Mouse (Mus musculus) midbrain, embryonic 10.5 days (tissue): ENCODE data around the gene Rpl18a. TPM values are rescaled to one million over a fixed set of nuclear protein-coding genes. Genes with fewer than 3 reads are reported as not detected.

Source experiments
- DNase-seq: peaks from one replicate; pipeline ENCODE4 v3.0.0-alpha.2; 2017; ENCODE audit warnings: low spot score
- H3K27ac ChIP-seq: fragments of 300-500 bp; sonication (generic); replicated peaks from 2 replicates; pipeline ENCODE4 v1.5.1; 2016; ENCODE audit warnings: mild to moderate bottlenecking
- H3K27me3 ChIP-seq: fragments of 300-500 bp; sonication (generic); 2 replicates; pipeline ENCODE4 v1.6.1; 2016; ENCODE audit warnings: low read depth, mild to moderate bottlenecking; ENCODE audit not compliant: poor library complexity, severe bottlenecking
- H3K36me3 ChIP-seq: fragments of 300-500 bp; sonication (generic); 2 replicates; pipeline ENCODE4 v1.6.1; 2016; ENCODE audit warnings: mild to moderate bottlenecking, moderate library complexity
- H3K4me1 ChIP-seq: fragments of 300-500 bp; sonication (generic); 2 replicates; pipeline ENCODE4 v1.6.1; 2016
- H3K4me3 ChIP-seq: fragments of 300-500 bp; sonication (generic); 2 replicates; pipeline ENCODE4 v1.5.1; 2016; ENCODE audit warnings: mild to moderate bottlenecking, moderate library complexity
- H3K9me3 ChIP-seq: fragments of 300-500 bp; sonication (generic); replicated peaks from 2 replicates; pipeline ENCODE4 v1.6.1; 2016; ENCODE audit warnings: mild to moderate bottlenecking
- WGBS: fragments of 180-500 bp; shearing (Covaris S2); methylation state at CpG from one replicate; pipeline ENCODE4 v1.1.7; 2016; 5-methylcytosine and 5-hydroxymethylcytosine counted together
- polyA plus RNA-seq: library from polyadenylated mRNA; unstranded; fragments of >200 nt; fragmentation: Nextera tagmentation; extraction: Ambion mirVana; gene quantifications from 2 replicates; pipeline ENCODE4 v1.2.1, GENCODE M21; 2016

Gene Rpl18a
- polyA plus RNA-seq, 1 experiment from 2014 or later, result 3,784 TPM

DNA sequence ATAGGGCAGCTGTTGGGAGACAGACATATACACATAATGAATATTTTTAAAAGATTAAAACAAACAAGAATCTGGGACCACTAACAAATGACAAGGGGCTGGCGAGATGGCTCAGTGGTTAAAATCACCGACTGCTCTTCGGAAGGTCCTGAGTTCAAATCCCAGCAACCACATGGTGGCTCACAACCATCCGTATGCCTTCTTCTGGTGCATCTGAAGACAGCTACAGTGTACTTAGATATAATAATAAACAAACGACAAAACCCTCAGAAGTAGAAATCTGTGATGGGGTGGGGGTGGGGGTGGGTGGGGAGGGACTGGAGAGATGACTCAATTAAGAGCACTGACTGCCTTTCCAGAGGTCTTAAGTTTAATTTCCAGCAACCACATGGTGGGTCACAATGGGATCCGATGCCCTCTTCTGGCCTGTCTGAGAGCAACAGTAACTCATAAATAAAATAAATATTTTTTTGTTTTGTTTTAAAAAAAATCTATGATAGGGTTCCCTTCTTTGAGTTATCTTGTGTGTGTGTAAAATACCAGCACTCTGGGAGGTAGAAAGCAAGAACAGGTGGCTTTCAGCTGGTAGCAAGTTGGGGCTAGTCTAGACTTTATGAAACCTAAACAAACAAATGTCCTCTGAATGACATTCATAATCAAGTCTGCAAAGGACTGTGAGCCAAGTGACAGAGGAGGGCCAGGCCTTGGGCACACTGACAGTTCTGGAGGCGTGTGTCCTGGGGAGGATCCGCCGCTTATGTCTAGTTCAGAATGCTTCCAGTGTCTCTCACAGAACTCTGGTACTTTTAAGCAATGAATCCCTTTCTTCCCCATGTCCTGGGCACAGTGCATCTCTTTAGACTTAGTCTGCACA lies 23.1 kb upstream of the Rpl18a start:
- H3K36me3 ChIP-seq, result peaks cover 60% of the 10 kb centered on the region
- no peaks in the 10 kb centered on the region for H3K4me1 ChIP-seq
- no peak for DNase-seq
- 94% methylated on average over 9 of the region's 9 CpGs for WGBS
- no peaks in the 10 kb centered on the region for H3K9me3 ChIP-seq
- H3K27me3 ChIP-seq, result no peaks in the 10 kb centered on the region
- H3K4me3 ChIP-seq, result no peak overlapping the region
- H3K27ac ChIP-seq, result no peak overlapping the region

DNA sequence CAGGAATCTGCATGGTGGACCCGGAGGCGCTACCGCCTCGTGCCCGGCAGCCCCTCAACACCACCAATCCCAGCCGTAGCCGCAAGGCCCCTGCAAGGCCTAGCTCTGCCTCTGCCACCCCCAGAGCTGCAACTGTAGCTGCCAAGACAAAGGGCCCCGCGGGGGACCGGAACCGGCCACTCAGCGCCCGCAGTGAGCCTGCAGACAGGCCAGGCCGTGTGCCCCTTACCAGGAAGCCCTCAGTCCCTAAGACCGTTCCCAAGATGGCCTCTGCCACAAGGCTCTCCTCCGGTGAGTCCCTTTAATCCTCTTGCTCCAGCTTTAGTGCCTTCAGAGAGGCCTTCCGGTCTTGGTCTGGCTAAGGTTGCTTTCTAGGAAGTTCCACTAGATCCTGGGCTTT lies 17.5 kb upstream of the Rpl18a start:
- Histone ChIP-seq H3K4me1 (no peaks in the 10 kb centered on the region), H3K27ac (no peak overlapping the region), H3K36me3 (peaks cover 94% of the 10 kb centered on the region), H3K4me3 (no peak overlapping the region), H3K9me3 (no peaks in the 10 kb centered on the region), H3K27me3 (no peaks in the 10 kb centered on the region)
- WGBS, result 93% methylated on average over 17 of the region's 17 CpGs
- DNase-seq, result no peak

DNA sequence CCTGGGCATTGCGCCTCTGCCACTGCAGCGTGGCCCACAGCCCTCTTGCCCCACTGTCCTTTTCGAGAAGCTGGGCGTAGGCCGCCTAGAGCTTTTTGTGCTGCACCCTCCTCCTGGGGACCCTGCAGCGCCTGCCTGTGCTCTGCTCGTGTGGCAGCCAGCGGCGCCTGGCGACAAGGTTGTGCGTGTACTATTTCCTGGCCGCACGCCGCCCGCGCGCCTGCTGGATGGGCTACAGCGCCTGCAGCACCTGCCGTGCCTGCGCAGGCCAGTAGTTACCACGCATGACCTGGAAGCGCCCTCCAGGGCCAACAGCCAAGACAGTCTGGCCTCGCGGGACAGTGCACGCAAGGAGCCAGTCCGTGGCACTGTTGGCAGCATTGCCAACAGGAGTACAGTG lies 16.3 kb upstream of the Rpl18a start:
- Histone ChIP-seq H3K9me3 (no peaks in the 10 kb centered on the region), H3K4me3 (no peak overlapping the region), H3K4me1 (no peaks in the 10 kb centered on the region), H3K27ac (no peak overlapping the region), H3K27me3 (no peaks in the 10 kb centered on the region), H3K36me3 (peaks cover 91% of the 10 kb centered on the region)
- 96% methylated on average over 26 of the region's 26 CpGs for WGBS
- no peak for DNase-seq

DNA sequence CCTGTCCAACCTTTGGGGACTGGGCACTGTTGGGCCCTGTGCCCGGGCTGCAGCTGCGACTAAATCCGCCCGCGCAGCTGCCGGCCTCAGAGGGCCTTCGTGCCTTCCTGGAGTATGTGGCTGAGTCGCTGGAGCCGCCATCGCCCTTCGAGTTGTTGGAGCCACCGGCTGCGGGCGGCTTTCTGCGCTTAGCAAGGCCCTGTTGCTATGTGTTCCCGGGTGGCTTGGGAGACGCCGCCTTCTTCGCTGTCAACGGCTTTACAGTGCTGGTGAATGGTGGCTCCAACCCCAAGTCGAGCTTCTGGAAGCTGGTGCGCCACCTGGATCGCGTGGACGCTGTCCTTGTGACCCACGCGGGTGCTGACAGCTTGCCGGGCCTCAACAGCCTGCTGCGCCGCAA lies 15.7 kb upstream of the Rpl18a start:
- Histone ChIP-seq H3K4me1 (no peaks in the 10 kb centered on the region), H3K27me3 (no peaks in the 10 kb centered on the region), H3K4me3 (no peak overlapping the region), H3K9me3 (no peaks in the 10 kb centered on the region), H3K27ac (no peak overlapping the region), H3K36me3 (peaks cover 85% of the 10 kb centered on the region)
- WGBS, result 96% methylated on average over 30 of the region's 30 CpGs
- no peak for DNase-seq

DNA sequence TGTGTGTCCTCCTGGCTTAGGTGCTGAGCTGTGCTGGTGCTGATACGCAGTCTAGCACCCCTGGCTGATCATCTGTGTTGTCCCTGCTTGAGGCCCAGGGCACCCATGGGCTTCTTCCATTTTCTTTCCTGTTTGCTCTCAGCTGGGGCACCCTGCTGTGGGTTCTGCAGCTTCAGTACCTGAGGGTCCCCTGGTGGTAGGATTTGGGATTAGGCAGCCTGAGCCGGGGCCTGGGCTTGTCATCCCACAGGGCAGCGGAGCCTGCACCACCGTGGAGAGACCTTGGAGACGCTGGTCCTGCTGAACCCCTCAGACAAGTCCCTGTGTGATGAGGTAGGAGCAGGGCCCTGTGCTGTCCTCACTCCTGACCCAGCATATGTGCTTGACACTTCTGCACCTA lies 14.4 kb upstream of the Rpl18a start:
- whole genome bisulfite sequencing, result 77% methylated on average over 5 of the region's 5 CpGs
- no peak overlapping the region for H3K4me3 ChIP-seq
- DNase-seq, result no peak
- peaks cover 6% of the 10 kb centered on the region for H3K4me1 ChIP-seq
- H3K36me3 ChIP-seq, result peaks cover 76% of the 10 kb centered on the region
- H3K27ac ChIP-seq, result no peak overlapping the region
- no peaks in the 10 kb centered on the region for H3K27me3 ChIP-seq
- no peaks in the 10 kb centered on the region for H3K9me3 ChIP-seq

DNA sequence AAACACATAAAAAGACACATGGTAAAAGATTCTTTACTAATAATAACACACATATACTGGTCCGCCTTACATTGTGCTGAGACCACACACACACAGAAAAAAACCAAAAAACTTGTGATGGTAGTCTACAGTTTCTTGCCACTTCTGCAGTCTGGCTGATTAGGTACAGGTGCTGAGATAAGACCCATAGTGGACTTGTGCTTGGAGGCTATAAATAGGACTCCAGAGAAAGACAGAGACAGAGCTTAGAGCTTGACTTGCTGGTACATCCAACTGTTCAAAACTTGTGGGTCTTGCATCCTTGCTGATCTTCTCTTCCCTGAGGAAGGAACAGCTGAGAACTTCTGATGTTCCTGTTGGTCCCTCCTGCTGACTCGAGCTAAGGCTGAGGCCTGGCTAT lies 10.3 kb upstream of the Rpl18a start:
- H3K9me3 ChIP-seq, result no peaks in the 10 kb centered on the region
- H3K36me3 ChIP-seq, result peaks cover 35% of the 10 kb centered on the region
- H3K27me3 ChIP-seq, result peaks cover 11% of the 10 kb centered on the region; the same call in 1 of the 2 replicates
- no peak overlapping the region for H3K4me3 ChIP-seq
- no peak for DNase-seq
- no peak overlapping the region for H3K27ac ChIP-seq
- peaks cover 17% of the 10 kb centered on the region for H3K4me1 ChIP-seq
- 91% methylated on average over 2 of the region's 2 CpGs for WGBS

DNA sequence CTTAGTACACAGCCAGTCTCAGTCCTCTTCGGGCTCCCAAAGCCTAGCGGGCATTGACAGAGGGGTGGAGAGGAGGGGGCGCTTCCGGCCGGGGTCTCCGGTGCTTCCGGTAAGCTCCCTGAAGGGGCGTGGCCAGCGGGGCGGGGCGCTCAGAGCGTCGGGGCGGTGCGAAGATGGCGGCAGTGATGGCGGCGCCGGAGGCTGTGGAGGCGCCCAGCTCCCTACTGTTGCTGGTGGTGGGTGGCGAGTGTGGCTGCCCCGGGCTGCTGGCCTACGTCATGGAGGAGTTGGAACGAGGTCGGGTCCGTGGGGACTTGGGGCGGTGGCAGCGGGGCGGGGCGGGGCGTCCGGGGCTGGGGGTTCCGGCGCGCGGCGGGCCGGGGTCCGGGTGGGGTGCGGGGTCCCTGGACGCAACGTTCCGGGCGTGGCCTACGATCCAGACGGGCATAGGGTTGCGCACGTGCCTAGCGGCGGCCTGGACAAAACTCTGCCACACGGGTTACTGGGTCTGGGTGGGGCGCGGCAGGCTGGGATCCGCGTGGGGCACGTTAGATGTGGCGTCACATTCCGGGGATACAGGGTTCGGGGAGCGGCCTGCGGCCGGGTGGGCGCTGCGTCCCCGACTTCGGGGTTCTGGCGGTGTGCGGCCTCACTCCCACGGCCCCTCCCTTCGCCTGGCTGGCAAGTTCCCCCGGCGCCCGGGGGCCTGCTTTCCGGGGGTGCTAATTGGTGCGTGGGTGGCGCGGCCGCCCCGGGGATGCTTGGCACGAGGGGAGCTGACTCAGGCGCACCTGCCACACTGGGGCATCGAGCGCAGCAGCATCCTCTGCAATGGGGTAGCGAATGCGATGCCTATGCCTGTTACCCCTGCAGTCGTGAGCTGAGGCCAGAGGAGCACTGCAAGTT lies 8.9 kb upstream of the Rpl18a start, which contains the start of gene Map1s:
Gene Map1s, plus strand, starts transcription at position 102 of the 906 bp plus-strand sequence.
- Histone ChIP-seq H3K4me1 (peaks cover 17% of the 10 kb centered on the region), H3K9me3 (no peaks in the 10 kb centered on the region), H3K36me3 (peaks cover 21% of the 10 kb centered on the region), H3K27me3 (peaks cover 16% of the 10 kb centered on the region; the same call in 1 of the 2 replicates), H3K4me3 (peak within 1 kb of the TSS; percentile 96), H3K27ac (peak within 1 kb of the TSS; percentile 97)
- WGBS, result under 1% methylated on average over 85 of the region's 86 CpGs
- DNase-seq, result peak; percentile 93

DNA sequence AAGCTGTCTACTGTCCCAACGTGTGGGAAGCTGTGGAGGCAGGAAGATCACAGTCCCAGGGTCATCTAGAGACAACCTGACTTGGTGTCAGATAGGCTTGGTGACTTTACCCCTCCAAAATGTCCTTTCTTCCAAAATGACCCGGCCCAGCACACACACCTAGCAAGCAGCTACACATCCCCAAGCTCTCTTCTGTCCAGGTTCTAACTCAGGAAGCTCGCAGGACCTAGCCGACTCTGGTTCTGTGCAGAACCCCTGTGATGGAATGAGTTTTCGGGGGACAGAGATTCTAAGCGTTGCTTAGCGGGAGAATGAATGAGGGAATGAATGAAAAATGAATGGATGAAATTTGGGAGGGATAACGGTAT lies 8.2 kb upstream of the Rpl18a start:
- H3K27ac ChIP-seq, result peak overlapping the region; percentile 97
- no peaks in the 10 kb centered on the region for H3K9me3 ChIP-seq
- peaks cover 14% of the 10 kb centered on the region for H3K36me3 ChIP-seq
- H3K4me3 ChIP-seq, result peak overlapping the region; percentile 96
- peaks cover 16% of the 10 kb centered on the region; the same call in 1 of the 2 replicates for H3K27me3 ChIP-seq
- no peak for DNase-seq
- WGBS, result 21% methylated on average over 8 of the region's 8 CpGs
- H3K4me1 ChIP-seq, result peaks cover 17% of the 10 kb centered on the region

DNA sequence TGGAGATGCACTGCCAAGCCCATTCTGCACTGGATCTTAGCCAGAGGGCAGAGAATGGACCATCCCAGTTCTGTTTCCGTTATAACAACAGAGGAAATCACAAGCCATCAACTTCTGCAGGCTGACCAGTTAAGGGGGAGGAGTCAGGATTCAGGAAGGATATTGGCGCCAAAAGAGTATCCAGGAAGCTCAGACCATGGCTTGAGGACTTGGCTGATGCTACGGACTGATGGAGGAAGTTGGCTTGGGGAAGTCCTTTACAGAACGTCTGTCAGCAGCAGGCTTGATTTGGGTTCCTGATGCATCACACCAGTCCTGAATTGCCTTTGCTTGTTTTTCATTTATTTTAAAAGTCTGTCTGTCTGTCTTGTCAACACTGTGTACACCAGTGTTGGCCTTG lies 7.3 kb upstream of the Rpl18a start:
- Histone ChIP-seq H3K4me3 (0 out of 2 replicates have a peak overlapping the region, but pooled peaks have one; percentile 96), H3K27ac (no peak overlapping the region), H3K27me3 (peaks cover 16% of the 10 kb centered on the region; the same call in 1 of the 2 replicates), H3K36me3 (peaks cover 11% of the 10 kb centered on the region), H3K9me3 (no peaks in the 10 kb centered on the region), H3K4me1 (peaks cover 17% of the 10 kb centered on the region)
- no peak for DNase-seq
- 67% methylated on average over 4 of the region's 4 CpGs for WGBS

DNA sequence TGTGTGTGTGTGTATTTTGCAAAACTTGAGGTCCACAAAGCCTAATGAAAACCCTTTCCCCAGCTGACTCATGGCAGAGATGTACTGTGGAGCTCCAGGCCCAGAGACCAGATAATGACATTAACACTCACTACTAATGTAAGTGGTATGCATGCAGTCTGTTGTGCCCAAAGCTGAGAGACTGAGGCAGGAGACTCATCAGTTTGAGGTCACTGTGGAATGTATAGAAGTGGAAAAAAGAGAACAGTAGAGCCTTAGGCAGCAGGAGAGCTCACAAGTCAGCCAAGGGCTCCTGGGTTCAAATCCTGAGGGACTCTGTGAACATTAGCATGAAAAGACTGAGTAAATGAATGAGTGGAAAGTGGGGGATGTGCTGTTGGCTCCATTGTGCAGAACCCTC lies 6.4 kb upstream of the Rpl18a start:
- Histone ChIP-seq H3K36me3 (0 out of 2 replicates have a peak, but pooled peaks cover 4% of the 10 kb centered on the region), H3K9me3 (no peaks in the 10 kb centered on the region), H3K27ac (no peak overlapping the region), H3K4me3 (no peak overlapping the region), H3K4me1 (peaks cover 19% of the 10 kb centered on the region), H3K27me3 (peaks cover 16% of the 10 kb centered on the region; the same call in 1 of the 2 replicates)
- DNase-seq, result no peak

DNA sequence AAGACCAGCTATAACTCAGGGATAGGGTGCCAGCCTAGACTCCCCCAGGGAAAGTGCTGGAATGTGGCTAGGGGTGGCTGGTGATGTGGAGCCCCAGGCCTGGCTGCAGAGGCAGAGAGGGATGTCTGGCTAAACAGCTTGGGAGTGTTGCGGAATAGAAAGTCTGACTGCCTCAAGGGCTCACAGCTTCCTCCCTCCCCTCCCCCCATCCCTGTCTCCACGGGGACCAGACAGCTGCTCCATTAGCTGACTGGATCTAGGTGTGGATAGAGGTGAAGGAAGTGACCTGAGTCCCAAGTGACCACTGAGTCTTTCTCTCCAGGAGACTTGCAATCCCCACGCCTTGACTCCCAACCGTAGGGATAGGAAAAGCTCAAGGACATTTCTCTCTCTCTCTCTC lies 5.9 kb upstream of the Rpl18a start:
- Histone ChIP-seq H3K4me3 (no peak overlapping the region), H3K36me3 (0 out of 2 replicates have a peak, but pooled peaks cover 4% of the 10 kb centered on the region), H3K27me3 (peaks cover 16% of the 10 kb centered on the region; the same call in 1 of the 2 replicates), H3K9me3 (no peaks in the 10 kb centered on the region), H3K27ac (no peak overlapping the region), H3K4me1 (peaks cover 24% of the 10 kb centered on the region)
- DNase-seq, result no peak
- WGBS, result 56% methylated on average over 4 of the region's 4 CpGs

DNA sequence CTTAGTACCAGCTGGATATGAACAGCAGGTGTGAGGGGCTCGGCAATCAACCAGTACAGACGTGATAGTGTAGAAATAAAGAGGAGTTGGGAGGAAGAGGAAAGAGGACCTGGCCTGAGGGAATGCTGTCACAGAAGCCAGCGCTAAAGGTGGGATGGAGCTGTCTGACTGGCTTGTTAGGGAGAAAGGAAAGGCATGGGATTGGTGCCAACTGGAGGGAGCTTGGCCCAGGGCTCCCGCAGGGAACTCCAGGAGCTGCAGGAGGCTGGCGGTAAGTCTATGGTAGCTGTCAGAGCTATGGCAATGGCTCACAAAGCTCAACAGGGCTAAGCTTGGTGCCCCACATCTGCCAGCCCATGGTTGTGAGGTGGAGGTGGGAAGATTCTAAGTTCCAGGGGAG lies 5.0 kb upstream of the Rpl18a start:
- no peak overlapping the region for H3K27ac ChIP-seq
- 43% methylated on average over 5 of the region's 5 CpGs for WGBS
- no peaks in the 10 kb centered on the region for H3K9me3 ChIP-seq
- H3K4me3 ChIP-seq, result no peak overlapping the region
- H3K4me1 ChIP-seq, result peaks cover 24% of the 10 kb centered on the region
- H3K36me3 ChIP-seq, result no peaks in the 10 kb centered on the region
- no peak for DNase-seq
- peaks cover 16% of the 10 kb centered on the region; the same call in 1 of the 2 replicates for H3K27me3 ChIP-seq
